Mouse (Mus musculus) CH12.LX (cell line): ENCODE measurements around the gene Ppef2. TPM values are rescaled to one million over a fixed set of nuclear protein-coding genes. Genes with fewer than 3 reads are reported as not detected.

Source experiments
- DNase-seq: peaks from one replicate; pipeline ENCODE4 v3.0.0-alpha.2; 2013; ENCODE audit errors: extremely low read depth
- H3K27ac ChIP-seq: 2 replicates; pipeline ENCODE4 v1.5.1; 2012; ENCODE audit warnings: low read depth, mild to moderate bottlenecking, control low read depth, moderate library complexity; ENCODE audit not compliant: insufficient read depth
- H3K27me3 ChIP-seq: replicated peaks from 2 replicates; pipeline ENCODE3; 2012; ENCODE audit warnings: inconsistent platforms
- H3K36me3 ChIP-seq, 2 experiments: replicated peaks in 1 of 2; 2 replicates each; pipeline versions ENCODE3 to v1.6.1; 2012; ENCODE audit warnings: inconsistent platforms in 1 of 2, low read length in 1 of 2, mild to moderate bottlenecking in 1 of 2, mixed read lengths in 1 of 2, moderate library complexity in 1 of 2; ENCODE audit not compliant: control insufficient read depth in 1 of 2, insufficient read depth in 1 of 2
- H3K4me1 ChIP-seq, 2 experiments: 2 replicates each; pipeline ENCODE4 v1.6.1; 2012; ENCODE audit warnings: inconsistent platforms in 1 of 2, moderate library complexity in 1 of 2; ENCODE audit not compliant: insufficient read depth in 2 of 2, control insufficient read depth in 1 of 2
- H3K4me2 ChIP-seq: 2 replicates; pipeline ENCODE4 v1.6.1; 2012; ENCODE audit warnings: low read depth, mild to moderate bottlenecking, control low read depth; ENCODE audit not compliant: poor library complexity, insufficient read depth, severe bottlenecking
- H3K4me3 ChIP-seq, 3 experiments: fragments of 150-350 bp in 1 of 3; sonication (generic) in 1 of 3; replicated peaks in 1 of 3; 2 replicates each; pipeline versions ENCODE3 to v1.5.1; 2011 to 2012; ENCODE audit warnings: low read depth in 2 of 3, low read length in 2 of 3, mild to moderate bottlenecking in 2 of 3, moderate library complexity in 2 of 3, control low read depth in 1 of 3, improper control_type of control experiment in 1 of 3, inconsistent platforms in 1 of 3, mixed read lengths in 1 of 3; ENCODE audit not compliant: poor library complexity in 1 of 3
- H3K79me2 ChIP-seq: replicated peaks from 2 replicates; pipeline ENCODE4 v1.6.1; 2012; ENCODE audit warnings: mild to moderate bottlenecking, moderate library complexity; ENCODE audit not compliant: control insufficient read depth, poor library complexity, insufficient read depth, severe bottlenecking; ENCODE audit errors: extremely low read depth
- H3K9ac ChIP-seq: 2 replicates; pipeline ENCODE4 v1.6.1; 2012; ENCODE audit warnings: low read depth, mild to moderate bottlenecking, control low read depth, moderate library complexity; ENCODE audit not compliant: insufficient read depth
- H3K9me3 ChIP-seq: replicated peaks from 2 replicates; pipeline ENCODE3; 2012; ENCODE audit warnings: low read length, inconsistent platforms, mixed read lengths
- BHLHE40 ChIP-seq: IDR thresholded peaks from 2 replicates; pipeline ENCODE4 v1.6.1; 2011; ENCODE audit warnings: mild to moderate bottlenecking, low read depth, low read length, improper control_type of control experiment
- CHD1 ChIP-seq: IDR thresholded peaks from 2 replicates; pipeline ENCODE4 v1.6.1; 2012; ENCODE audit warnings: low read depth, low read length, improper control_type of control experiment, inconsistent platforms
- CHD2 ChIP-seq: IDR thresholded peaks from 2 replicates; pipeline ENCODE4 v1.6.1; 2011; ENCODE audit warnings: low read length, improper control_type of control experiment
- IRF4 ChIP-seq: IDR thresholded peaks from 2 replicates; pipeline ENCODE4 v1.6.1; 2014; ENCODE audit warnings: low read depth, mild to moderate bottlenecking, inconsistent platforms, low read length, improper control_type of control experiment
- MAFK ChIP-seq: IDR thresholded peaks from 2 replicates; pipeline ENCODE4 v1.6.1; 2011; ENCODE audit warnings: low read length, improper control_type of control experiment; ENCODE audit not compliant: insufficient replicate concordance
- MAX ChIP-seq: IDR thresholded peaks from 2 replicates; pipeline ENCODE4 v1.6.1; 2011; ENCODE audit warnings: low read length, improper control_type of control experiment
- MAZ ChIP-seq: IDR thresholded peaks from 2 replicates; pipeline ENCODE4 v1.6.1; 2012; ENCODE audit warnings: low read depth, mild to moderate bottlenecking, inconsistent platforms, low read length, improper control_type of control experiment, moderate library complexity
- NRF1 ChIP-seq: IDR thresholded peaks from 2 replicates; pipeline ENCODE4 v1.6.1; 2014; ENCODE audit warnings: low read depth, mild to moderate bottlenecking, inconsistent platforms, low read length, improper control_type of control experiment, moderate library complexity
- POLR2A ChIP-seq: IDR thresholded peaks from 2 replicates; pipeline ENCODE4 v1.6.1; 2011; ENCODE audit warnings: low read depth, mild to moderate bottlenecking, improper control_type of control experiment, low read length
- POLR2AphosphoS2 ChIP-seq: IDR thresholded peaks from 2 replicates; pipeline ENCODE4 v1.6.1; 2011; ENCODE audit warnings: low read depth, low read length, improper control_type of control experiment
- TBP ChIP-seq: conservative IDR thresholded peaks from 2 replicates; pipeline ENCODE4 v1.6.1; 2011; ENCODE audit warnings: low read depth, low read length, improper control_type of control experiment
- TCF12 ChIP-seq: IDR thresholded peaks from 2 replicates; pipeline ENCODE4 v1.6.1; 2014; ENCODE audit warnings: low read depth, mild to moderate bottlenecking, inconsistent platforms, low read length, improper control_type of control experiment
- UBTF ChIP-seq: IDR thresholded peaks from 2 replicates; pipeline ENCODE4 v1.6.1; 2012; ENCODE audit warnings: low read depth, mild to moderate bottlenecking, inconsistent platforms, low read length, improper control_type of control experiment, moderate library complexity
- ZC3H11A ChIP-seq: IDR thresholded peaks from 2 replicates; pipeline ENCODE4 v1.6.1; 2012; ENCODE audit warnings: low read depth, mild to moderate bottlenecking, inconsistent platforms, low read length, improper control_type of control experiment
- ZKSCAN1 ChIP-seq: IDR thresholded peaks from 2 replicates; pipeline ENCODE4 v1.6.1; 2012; ENCODE audit warnings: low read depth, inconsistent platforms, low read length, improper control_type of control experiment, borderline replicate concordance
- ZMIZ1 ChIP-seq: IDR thresholded peaks from 2 replicates; pipeline ENCODE4 v1.6.1; 2012; ENCODE audit warnings: low read depth, mild to moderate bottlenecking, inconsistent platforms, low read length, improper control_type of control experiment
- ZNF384 ChIP-seq: IDR thresholded peaks from 2 replicates; pipeline ENCODE4 v1.6.1; 2012; ENCODE audit warnings: low read depth, low read length, improper control_type of control experiment, inconsistent platforms
- dilution Hi-C: fragments of 300-500 bp; cut with MboI; formaldehyde crosslinking; loops from 2 replicates; pipeline ENCODE4 v1.14.3; 2020; ENCODE audit warnings: low sequenced_read_pairs; ENCODE audit not compliant: extremely low pct_unique_long_range_greater_than_20kb, extremely low pct_ligation_motif_present
- in situ Hi-C: fragments of 300-500 bp; cut with MboI; formaldehyde crosslinking; loops from 3 replicates; pipeline ENCODE4 v1.14.3; 2019; ENCODE audit warnings: low sequenced_read_pairs, low pct_ligation_motif_present, low pct_unique_long_range_greater_than_20kb, mixed read lengths
- polyA plus RNA-seq: library from polyadenylated mRNA; unstranded; fragments of >175 nt; gene quantifications from 2 replicates; pipeline ENCODE4 v1.2.1, GENCODE M21; 2012; ENCODE audit warnings: low read depth; ENCODE audit not compliant: insufficient read length
- total RNA-seq, 2 experiments: library from RNA; depleted of rRNA; stranded (reverse); fragments of 300-350 nt in 1 of 2; fragments of >200 nt in 1 of 2; gene quantifications; 2 replicates each; pipeline ENCODE4 v1.2.3; 2012 to 2014

Gene Ppef2
- total and polyA plus RNA-seq, 3 experiments: 14.3 to 48.8 (median 16.5) TPM

DNA sequence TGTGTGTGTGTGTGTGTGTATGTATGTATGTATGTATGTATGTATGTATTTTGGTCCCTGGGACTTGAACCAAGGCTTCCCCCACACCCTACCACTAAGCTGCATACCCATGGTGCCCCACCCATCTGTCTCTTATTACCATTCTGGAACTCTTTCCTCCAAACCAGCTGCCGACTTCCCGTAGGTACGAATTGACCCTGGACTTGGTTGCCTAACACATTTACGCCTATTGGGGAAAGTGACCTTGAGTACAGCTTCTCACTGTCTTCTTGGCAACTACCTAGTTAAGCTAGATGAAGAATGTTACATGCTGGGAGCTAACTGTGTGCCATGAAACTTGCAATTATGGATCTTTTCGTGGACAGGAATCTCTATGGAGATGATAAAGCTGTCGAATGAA, 50.0 kb downstream of the Ppef2 start:
- Histone ChIP-seq H3K4me2 (no peak overlapping the region), H3K4me1 (no peaks in the 10 kb centered on the region)
- dilution Hi-C loops: no loop called here

DNA sequence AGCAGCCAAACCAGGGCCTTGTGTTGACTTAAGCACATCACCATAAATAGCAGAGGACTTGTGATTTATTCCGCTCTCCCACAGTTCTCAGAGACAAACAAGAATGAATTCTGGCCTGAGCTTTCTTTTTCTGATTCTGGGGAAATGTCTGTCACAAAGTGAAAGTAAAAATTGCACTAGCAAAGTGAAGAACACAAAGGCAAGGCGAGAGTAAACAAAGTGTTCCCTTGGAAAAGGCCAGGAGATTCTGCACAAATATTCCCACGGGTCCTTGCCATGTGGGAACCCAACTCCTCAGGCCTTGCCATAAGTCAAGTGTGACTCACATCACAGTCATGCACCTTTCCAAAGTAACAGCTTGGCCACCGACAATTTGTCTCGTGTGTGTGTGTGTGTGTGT, 50.4 kb downstream of the Ppef2 start:
- peaks cover 32 to 45% of the 10 kb centered on the region in 2 experiments for H3K36me3 ChIP-seq
- no peaks in the 10 kb centered on the region for H3K27me3 ChIP-seq
- dilution Hi-C loops: no loop called here
- no peak for DNase-seq
- no peak overlapping the region for H3K27ac ChIP-seq
- H3K9me3 ChIP-seq: no peaks in the 10 kb centered on the region
- no peak overlapping the region for H3K9ac ChIP-seq
- H3K4me1 ChIP-seq: no peaks in the 10 kb centered on the region
- in situ Hi-C loops: no loop called here
- no peak overlapping the region for H3K4me2 ChIP-seq
- no peak overlapping the region for H3K4me3 ChIP-seq
- H3K79me2 ChIP-seq: no peaks in the 10 kb centered on the region
- TF ChIP-seq CHD2 (no peak), IRF4 (no peak), BHLHE40 (no peak), ZMIZ1 (no peak), MAX (no peak), POLR2A (no peak), POLR2AphosphoS2 (no peak), MAZ (no peak), NRF1 (no peak), TBP (no peak), CHD1 (no peak)

More for the DNA sequence above, 50.0 kb downstream of the Ppef2 start:
- DNase-seq: no peak
- in situ Hi-C loops: no loop called here
- Histone ChIP-seq H3K27ac (no peak overlapping the region), H3K9ac (no peak overlapping the region), H3K27me3 (no peaks in the 10 kb centered on the region), H3K36me3 (peaks cover 28 to 41% of the 10 kb centered on the region in 2 experiments), H3K9me3 (no peaks in the 10 kb centered on the region), H3K79me2 (no peaks in the 10 kb centered on the region), H3K4me3 (no peak overlapping the region)
- no peak for TF ChIP-seq ZC3H11A
- no peak for TF ChIP-seq TCF12
- no peak for TF ChIP-seq ZNF384
- no peak for TF ChIP-seq ZKSCAN1
- TF ChIP-seq UBTF: no peak
- TF ChIP-seq MAFK: no peak
- TF ChIP-seq BHLHE40: no peak
